Mouse (Mus musculus) liver, embryonic 14.5 days (tissue): ENCODE measurements around the gene Map4k4. TPM values are rescaled to one million over a fixed set of nuclear protein-coding genes. Genes with fewer than 3 reads are reported as not detected.

Experiments used
- ATAC-seq: fragments of 200-750 bp; cut with Nextera tagmentation; 2 replicates; pipeline ENCODE4 v1.8.0; 2017; ENCODE audit warnings: moderate number of reproducible peaks, mild to moderate bottlenecking, moderate library complexity; ENCODE audit not compliant: insufficient read depth
- DNase-seq, 3 experiments: peaks; one replicate each; pipeline ENCODE4 v3.0.0-alpha.2; 2012 to 2013; ENCODE audit warnings: low read depth in 3 of 3, low spot score in 3 of 3
- H3K27ac ChIP-seq: fragments of 300-500 bp; sonication (generic); 2 replicates; pipeline ENCODE4 v1.5.1; 2014; ENCODE audit warnings: moderate library complexity, mild to moderate bottlenecking, control low read depth, inconsistent platforms
- H3K27me3 ChIP-seq: fragments of 300-500 bp; sonication (generic); 2 replicates; pipeline ENCODE4 v1.6.1; 2014; ENCODE audit warnings: mild to moderate bottlenecking, low read length, moderate library complexity; ENCODE audit not compliant: control insufficient read depth, insufficient read depth
- H3K36me3 ChIP-seq: fragments of 300-500 bp; sonication (generic); replicated peaks from 2 replicates; pipeline ENCODE4 v1.6.1; 2014; ENCODE audit warnings: low read depth; ENCODE audit not compliant: control insufficient read depth, insufficient read depth
- H3K4me1 ChIP-seq, 2 experiments: fragments of 200-500 bp in 1 of 2; fragments of 300-500 bp in 1 of 2; sonication (generic) in 1 of 2; replicated peaks; 2 replicates each; pipeline ENCODE4 v1.6.1; 2012 to 2014; ENCODE audit warnings: antibody characterized with exemption in 1 of 2, inconsistent platforms in 1 of 2, low read length in 1 of 2; ENCODE audit not compliant: control insufficient read depth in 2 of 2, insufficient read depth in 2 of 2
- H3K4me2 ChIP-seq: fragments of 300-500 bp; sonication (generic); 2 replicates; pipeline ENCODE4 v1.6.1; 2014; ENCODE audit warnings: low read depth, mild to moderate bottlenecking, control low read depth, moderate library complexity
- H3K4me3 ChIP-seq, 2 experiments: fragments of 200-500 bp in 1 of 2; fragments of 300-500 bp in 1 of 2; sonication (generic) in 1 of 2; 2 replicates each; pipeline ENCODE4 v1.5.1; 2012 to 2014; ENCODE audit warnings: low read depth in 2 of 2, low read length in 2 of 2, mild to moderate bottlenecking in 2 of 2, control low read depth in 1 of 2, inconsistent platforms in 1 of 2, moderate library complexity in 1 of 2; ENCODE audit not compliant: insufficient read depth in 1 of 2
- H3K9ac ChIP-seq: fragments of 300-500 bp; sonication (generic); replicated peaks from 2 replicates; pipeline ENCODE4 v1.6.1; 2014; ENCODE audit warnings: mild to moderate bottlenecking, control low read depth, moderate library complexity
- H3K9me3 ChIP-seq: fragments of 300-500 bp; sonication (generic); 2 replicates; pipeline ENCODE4 v1.6.1; 2016; ENCODE audit warnings: low read length, mixed read lengths; ENCODE audit not compliant: control insufficient read depth
- CTCF ChIP-seq: IDR thresholded peaks from 2 replicates; pipeline ENCODE4 v1.5.1; 2016; ENCODE audit warnings: antibody characterized with exemption, low read depth, control low read depth
- EP300 ChIP-seq: IDR thresholded peaks from 2 replicates; pipeline ENCODE4 v1.6.1; 2016; ENCODE audit warnings: antibody characterized with exemption, low read depth
- WGBS: fragments of 180-500 bp; shearing (Covaris S2); extraction: QIAGEN DNeasy Blood & Tissue Kit; methylation state at CpG from one replicate; pipeline ENCODE4 v1.1.7; 2014; ENCODE audit not compliant: insufficient replicate concordance; 5-methylcytosine and 5-hydroxymethylcytosine counted together
- polyA plus RNA-seq, 2 experiments: library from polyadenylated mRNA; depleted of rRNA in 1 of 2; stranded (reverse) in 1 of 2; unstranded in 1 of 2; fragments of >200 nt; fragmentation: Nextera tagmentation in 1 of 2; extraction: Ambion mirVana in 1 of 2; gene quantifications; 2 replicates each; pipeline versions ENCODE4 v1.2.1 to v1.2.3; 2012 to 2014

The Map4k4 gene
- polyA plus RNA-seq, 2 experiments = 2.3 to 14.5 TPM

GRCm38 (mm10) chr1:39889429-39889828, 11.3 kb upstream of the Map4k4 start:
- Histone ChIP-seq H3K9me3 (no peaks in the 10 kb centered on the region), H3K4me2 (no peak overlapping the region), H3K4me3 (no peak overlapping the region), H3K9ac (no peak overlapping the region), H3K27me3 (no peaks in the 10 kb centered on the region), H3K27ac (no peak overlapping the region), H3K36me3 (no peaks in the 10 kb centered on the region), H3K4me1 (no peaks in the 10 kb centered on the region)
- TF ChIP-seq EP300 (no peak), CTCF (no peak)
- no peak for ATAC-seq
- DNase-seq = no peak
- 74% methylated on average over 8 of the region's 8 CpGs for WGBS

DNA sequence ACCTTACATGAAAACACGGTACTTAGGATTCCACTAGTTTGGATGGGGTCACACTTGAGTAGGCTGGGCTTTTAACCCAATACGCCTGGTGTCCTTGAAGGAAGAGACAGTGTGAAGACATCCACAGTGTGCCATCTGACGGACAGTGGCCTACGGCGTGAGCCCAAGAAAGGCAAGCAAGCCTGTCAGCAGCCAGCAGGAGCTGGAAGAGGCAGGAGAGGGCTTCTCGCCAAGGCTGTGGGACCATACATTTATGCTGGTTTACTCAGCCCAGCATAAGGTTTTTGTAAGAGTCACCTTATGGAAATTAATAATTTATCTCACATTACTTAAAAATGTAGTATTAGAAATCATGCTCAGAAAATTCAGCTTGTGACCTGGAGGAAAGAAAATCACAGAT, 10.7 kb upstream of the Map4k4 start:
- ATAC-seq (no peak), DNase-seq (no peak)
- Histone ChIP-seq H3K4me3 (no peak overlapping the region), H3K9me3 (no peaks in the 10 kb centered on the region), H3K4me1 (no peaks in the 10 kb centered on the region), H3K9ac (no peak overlapping the region), H3K27me3 (no peaks in the 10 kb centered on the region), H3K36me3 (no peaks in the 10 kb centered on the region), H3K4me2 (no peak overlapping the region), H3K27ac (no peak overlapping the region)
- TF ChIP-seq EP300 = no peak
- TF ChIP-seq CTCF = no peak
- 69% methylated on average over 6 of the region's 6 CpGs for WGBS

DNA sequence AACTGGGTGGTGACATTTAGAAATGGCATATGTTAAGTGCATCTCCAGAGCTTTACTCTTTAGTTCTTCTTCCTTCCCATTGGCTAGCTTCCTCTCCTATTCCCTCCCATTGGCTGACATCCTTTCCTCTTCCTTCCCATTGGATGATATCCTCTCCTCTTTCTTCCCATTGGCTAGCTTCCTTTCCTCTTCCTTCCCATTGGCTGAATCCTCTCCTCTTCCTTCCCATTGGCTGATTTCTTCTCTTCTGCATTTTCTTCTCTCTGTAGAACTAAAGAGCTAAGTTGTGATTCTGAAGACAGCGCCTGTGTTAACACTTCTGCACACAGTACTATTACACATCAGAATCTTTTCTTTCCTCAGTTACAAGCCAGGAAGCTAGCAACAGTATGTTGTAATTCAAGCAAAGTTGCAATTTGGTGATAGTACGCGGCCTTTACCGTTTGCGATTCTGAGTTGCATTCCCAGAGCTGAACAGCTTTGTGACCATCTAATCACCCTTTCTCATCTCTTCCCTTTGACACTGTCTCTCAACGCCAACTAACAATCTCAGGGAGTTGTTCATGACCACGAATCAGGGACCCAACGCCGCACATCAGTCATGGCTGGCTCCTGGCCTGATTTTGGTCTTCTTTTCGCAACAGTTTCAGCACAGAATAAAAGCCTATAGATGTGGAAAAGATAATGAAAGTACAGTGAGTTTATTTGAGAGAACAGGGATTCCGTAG, 7.4 kb upstream of the Map4k4 start:
- no peak for DNase-seq
- no peak overlapping the region for H3K9ac ChIP-seq
- H3K27me3 ChIP-seq = no peaks in the 10 kb centered on the region
- H3K9me3 ChIP-seq = no peaks in the 10 kb centered on the region
- no peak overlapping the region for H3K4me2 ChIP-seq
- no peak for ATAC-seq
- no peak overlapping the region for H3K4me3 ChIP-seq
- peaks cover 0 to 6% of the 10 kb centered on the region in 2 experiments; a peak in 1 of 4 replicates for H3K4me1 ChIP-seq
- H3K27ac ChIP-seq = no peak overlapping the region
- TF ChIP-seq EP300 (no peak), CTCF (no peak)
- WGBS = 67% methylated on average over 11 of the region's 11 CpGs
- H3K36me3 ChIP-seq = no peaks in the 10 kb centered on the region

GRCm38 (mm10) chr1:39895097-39895496, 5.6 kb upstream of the Map4k4 start:
- 28% methylated on average over 2 of the region's 2 CpGs for WGBS
- peaks cover 5% of the 10 kb centered on the region for H3K27me3 ChIP-seq
- DNase-seq (no peak), ATAC-seq (no peak)
- H3K27ac ChIP-seq = no peak overlapping the region
- H3K36me3 ChIP-seq = no peaks in the 10 kb centered on the region
- H3K4me2 ChIP-seq = no peak overlapping the region
- peaks cover 0 to 6% of the 10 kb centered on the region in 2 experiments; a peak in 1 of 4 replicates for H3K4me1 ChIP-seq
- TF ChIP-seq CTCF (no peak), EP300 (no peak)
- H3K9ac ChIP-seq = no peak overlapping the region
- no peaks in the 10 kb centered on the region for H3K9me3 ChIP-seq
- no peak overlapping the region for H3K4me3 ChIP-seq

DNA sequence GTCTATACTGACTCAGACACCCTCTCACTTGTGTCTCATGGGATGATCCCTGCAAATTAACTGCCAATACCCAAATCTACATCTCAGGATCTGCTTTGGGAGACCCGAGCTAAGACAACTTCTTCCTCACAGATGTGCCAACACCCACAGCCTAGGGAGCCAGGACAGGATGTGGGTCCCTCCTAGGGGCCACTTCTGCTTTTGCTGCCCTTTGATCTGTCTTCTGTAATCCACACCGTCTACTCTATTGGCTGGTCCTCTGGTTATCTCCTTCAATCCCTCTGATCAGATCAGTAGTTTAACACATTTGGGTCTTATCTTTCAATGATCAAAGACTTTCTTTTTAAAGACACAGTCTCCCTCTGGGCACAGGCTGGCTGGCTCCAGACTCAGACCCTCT, 5.2 kb upstream of the Map4k4 start:
- WGBS = 2% methylated on average over 2 of the region's 2 CpGs
- Histone ChIP-seq H3K27me3 (peaks cover 9% of the 10 kb centered on the region), H3K9ac (no peak overlapping the region), H3K27ac (no peak overlapping the region), H3K9me3 (no peaks in the 10 kb centered on the region), H3K4me3 (no peak overlapping the region), H3K4me1 (peaks cover 0 to 6% of the 10 kb centered on the region in 2 experiments; a peak in 1 of 4 replicates), H3K4me2 (no peak overlapping the region), H3K36me3 (no peaks in the 10 kb centered on the region)
- TF ChIP-seq EP300 = no peak
- ATAC-seq = no peak
- DNase-seq = no peak
